Mouse (Mus musculus): ENCODE results near the gene Mthfd1l.

GRCm38 (mm10) chr10:4132735-4133134, 159.8 kb downstream of the Mthfd1l start:
- TF ChIP-seq CTCF (IDR thresholded peaks at IDR 0.05; ENCODE audit: low read depth, low read length) = no peak
- no peak for TF ChIP-seq POLR2A (IDR thresholded peaks at IDR 0.05; ENCODE audit: insufficient read depth, low read length)
